Mouse (Mus musculus): ENCODE measurements around the gene Tmem132c.

GRCm38 (mm10) chr5:127368191-127368590 lies 126.6 kb downstream of the Tmem132c start:
- no peak for TF ChIP-seq EP300 (optimal IDR thresholded peaks at IDR 0.05)
- no peak for TF ChIP-seq CTCF (IDR thresholded peaks at IDR 0.05; ENCODE audit: low read depth)

Measured in stomach, postnatal 0 days (tissue).